Mouse (Mus musculus) large intestine, adult 2 months (tissue): ENCODE results near the gene Sorcs3. TPM values are rescaled to one million over a fixed set of nuclear protein-coding genes. Genes with fewer than 3 reads are reported as not detected.

ENCODE experiments used
- DNase-seq: peaks from one replicate; pipeline ENCODE4 v3.0.0-alpha.2; 2012; ENCODE audit warnings: low read depth, low spot score
- WGBS: fragments of 180-500 bp; shearing (Covaris S2); methylation state at CpG from one replicate; pipeline ENCODE4 v1.1.7; 2018; 5-methylcytosine and 5-hydroxymethylcytosine counted together
- polyA plus RNA-seq: library from polyadenylated mRNA; depleted of rRNA; stranded (reverse); fragments of >200 nt; gene quantifications from 2 replicates; pipeline ENCODE4 v1.2.3, GENCODE M21; 2012

The Sorcs3 gene
- polyA plus RNA-seq, 1 experiment: 0.17 TPM

DNA sequence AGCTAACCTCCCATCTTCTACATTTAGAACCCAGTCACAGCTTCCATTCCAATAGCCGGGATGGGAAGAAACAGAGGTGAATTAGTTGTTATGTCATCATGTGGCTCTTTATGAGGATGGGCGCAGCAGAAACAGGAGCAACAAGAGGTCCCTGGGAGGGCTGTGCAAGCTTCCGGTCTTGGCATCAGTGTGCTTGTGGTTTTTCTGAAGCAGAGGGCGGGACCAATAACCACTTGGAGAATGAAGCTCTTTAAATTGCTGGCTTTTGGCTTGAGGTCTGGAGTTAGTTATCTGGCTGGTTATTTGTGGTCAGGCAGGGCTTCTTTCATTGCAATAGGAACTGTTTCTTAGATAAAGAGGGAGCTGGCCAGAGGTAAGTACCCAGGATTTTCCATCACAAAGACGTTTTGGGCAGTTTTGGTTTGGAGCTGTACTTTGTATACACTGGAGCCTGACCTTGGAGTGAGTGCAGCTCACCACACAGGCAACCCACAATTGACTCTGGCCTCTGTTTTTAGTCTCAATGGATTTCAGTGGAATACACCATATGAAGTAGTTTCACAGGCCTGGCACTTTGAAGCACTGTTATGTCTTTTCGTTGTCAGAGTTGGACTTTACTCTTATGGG, 270.1 kb downstream of the Sorcs3 start:
- 61% methylated on average over 6 of the region's 6 CpGs for WGBS
- no peak for DNase-seq

- no peak for DNase-seq
- 55% methylated on average over 2 of the region's 2 CpGs for WGBS
Measured at GRCm38 (mm10) chr19:48478864-48479263, 273.0 kb downstream of the Sorcs3 start.

DNA sequence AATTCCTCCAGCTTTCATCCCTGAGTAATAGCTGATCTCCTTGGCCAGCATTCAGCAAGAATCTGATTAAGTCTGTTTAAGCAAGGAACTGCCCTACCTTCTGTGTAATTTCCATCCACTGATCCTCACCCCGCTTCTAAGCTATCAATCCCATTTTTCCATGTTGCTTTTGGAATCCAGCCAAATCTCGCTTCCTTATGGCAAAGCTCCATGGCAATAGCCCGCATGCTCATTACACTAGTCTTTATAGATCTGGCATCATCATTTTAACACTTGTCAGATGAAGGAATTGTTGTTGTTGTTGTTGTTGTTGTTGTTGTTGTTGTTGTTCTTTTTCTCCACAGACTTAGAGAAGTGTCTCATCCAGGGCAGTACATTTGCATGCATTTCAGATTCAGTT, 277.1 kb downstream of the Sorcs3 start:
- WGBS: 13% methylated on average over 3 of the region's 3 CpGs

DNA sequence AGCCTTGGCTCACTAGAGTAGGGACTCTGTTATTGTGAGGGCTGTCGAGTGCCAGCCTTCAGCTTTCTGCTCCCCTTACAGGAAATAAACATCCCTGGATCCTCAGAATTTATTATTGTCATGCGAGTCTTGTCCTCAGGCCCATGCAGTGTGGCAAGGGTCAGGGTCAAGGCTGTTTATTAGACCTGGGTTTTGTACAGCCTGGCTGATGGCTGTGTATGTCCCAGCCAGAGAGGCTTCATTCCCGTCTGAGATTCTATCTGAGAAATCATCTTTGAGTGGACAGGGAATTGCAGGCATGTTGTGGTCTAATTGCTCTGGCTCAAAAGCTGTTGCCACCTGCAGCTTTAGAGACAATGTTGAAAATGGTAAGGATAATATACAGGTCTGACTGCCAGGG, 285.3 kb downstream of the Sorcs3 start:
- 45% methylated on average over 3 of the region's 3 CpGs for WGBS
- DNase-seq: no peak

More for the DNA sequence above, 277.1 kb downstream of the Sorcs3 start:
- no peak for DNase-seq

DNA sequence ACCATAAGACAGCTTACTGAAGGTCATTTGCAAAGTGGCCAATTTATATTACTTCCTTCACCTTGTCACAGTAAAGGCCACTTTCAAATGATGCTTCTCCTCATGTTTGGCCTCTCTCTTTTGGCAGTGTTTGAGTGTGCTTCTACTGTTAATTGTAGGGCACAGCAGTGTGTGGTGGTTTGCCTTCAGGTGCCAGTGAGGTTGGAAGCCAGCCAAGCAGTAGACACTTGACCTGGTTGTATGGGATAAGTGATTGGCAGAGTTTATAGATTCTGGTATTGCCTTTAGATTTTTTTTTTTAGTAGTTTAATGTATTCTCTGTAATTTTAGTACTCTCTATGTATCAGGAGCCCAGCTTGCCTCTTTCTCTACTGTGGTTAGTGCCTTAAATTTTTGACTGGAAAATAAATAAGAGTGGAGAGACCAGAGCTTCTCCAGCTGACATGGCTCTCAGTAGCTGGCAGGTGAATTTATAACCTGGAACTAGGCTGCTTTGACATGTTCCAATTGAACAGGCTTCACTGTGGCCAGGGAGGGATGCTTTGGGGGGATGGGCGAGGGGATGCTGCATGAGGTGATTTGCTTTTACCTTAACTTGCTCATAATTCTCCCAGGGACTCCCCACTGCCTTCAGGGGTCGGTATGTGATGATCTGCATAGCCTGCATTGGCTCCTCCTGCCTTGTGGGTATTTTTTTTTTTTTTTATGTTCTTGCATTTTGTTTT, 298.2 kb downstream of the Sorcs3 start:
- WGBS: 30% methylated on average over 2 of the region's 2 CpGs
- no peak for DNase-seq

- 88% methylated on average over 7 of the region's 7 CpGs for WGBS
- no peak for DNase-seq
Measured at GRCm38 (mm10) chr19:48523803-48524202, 318.0 kb downstream of the Sorcs3 start.

DNA sequence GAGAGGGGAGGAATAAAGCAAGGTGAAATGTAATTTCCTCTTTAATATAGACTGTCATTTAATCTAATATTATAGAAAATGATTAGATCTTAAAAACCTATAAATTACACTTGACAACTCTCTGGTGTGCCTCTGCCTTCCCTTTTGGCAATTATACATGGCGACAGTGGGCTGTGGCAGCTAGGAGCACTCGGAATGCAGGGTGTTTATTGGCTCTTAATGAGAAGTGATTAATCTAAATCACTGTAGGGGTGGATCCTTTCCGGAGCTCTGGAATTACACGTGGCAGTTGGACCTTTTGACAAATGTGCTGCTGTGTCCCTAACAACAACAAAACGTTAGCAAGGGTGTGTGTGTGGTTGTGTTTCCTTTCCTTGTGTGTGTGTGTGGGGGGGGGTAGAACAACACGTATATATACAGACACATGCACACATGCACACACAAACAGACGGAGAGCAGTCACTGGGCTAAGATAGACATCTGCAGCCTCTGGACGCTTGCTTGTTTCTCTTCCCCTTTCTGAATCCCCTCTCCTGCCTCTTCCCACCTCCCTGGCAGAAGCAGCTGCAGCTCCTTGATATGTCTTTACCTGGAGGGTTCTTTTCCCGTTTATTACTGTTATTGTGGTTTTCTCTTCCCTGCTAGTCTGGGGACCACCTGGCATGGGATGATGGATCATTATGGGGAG, 318.8 kb downstream of the Sorcs3 start:
- DNase-seq: no peak
- WGBS: 42% methylated on average over 9 of the region's 9 CpGs

DNA sequence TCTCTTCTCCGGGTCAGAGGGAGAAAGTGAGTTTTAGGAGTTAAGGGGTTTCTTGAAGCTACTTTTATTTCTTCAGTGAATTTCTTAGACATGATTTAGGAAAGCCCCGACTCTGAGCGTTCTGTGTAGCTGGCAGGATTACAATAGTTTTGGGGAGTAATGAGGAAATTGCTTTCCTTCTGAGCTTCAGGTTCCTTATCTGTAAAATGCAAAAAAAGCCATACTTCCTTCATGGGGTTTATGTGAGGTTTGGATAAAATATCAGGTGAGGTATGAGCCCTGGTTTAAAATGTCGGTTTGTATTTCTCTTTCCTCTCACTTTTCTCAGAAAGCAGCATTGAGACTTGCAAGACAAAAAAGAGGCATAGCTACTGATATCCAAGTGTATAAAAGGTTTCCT, 327.8 kb downstream of the Sorcs3 start:
- WGBS: 53% methylated on average over 4 of the region's 4 CpGs
- DNase-seq: no peak

GRCm38 (mm10) chr19:48544294-48544693, 338.5 kb downstream of the Sorcs3 start:
- DNase-seq: no peak

- no peak for DNase-seq
- WGBS: 84% methylated on average over 7 of the region's 7 CpGs
Measured at GRCm38 (mm10) chr19:48545421-48546132, 339.8 kb downstream of the Sorcs3 start.

- WGBS: 85% methylated on average over 2 of the region's 2 CpGs
Measured at GRCm38 (mm10) chr19:48546133-48546448, 340.3 kb downstream of the Sorcs3 start.

GRCm38 (mm10) chr19:48548143-48548881, 342.5 kb downstream of the Sorcs3 start:
- no peak for DNase-seq
- WGBS: 60% methylated on average over 9 of the region's 9 CpGs

More at GRCm38 (mm10) chr19:48546133-48546448, 340.3 kb downstream of the Sorcs3 start:
- DNase-seq: no peak

DNA sequence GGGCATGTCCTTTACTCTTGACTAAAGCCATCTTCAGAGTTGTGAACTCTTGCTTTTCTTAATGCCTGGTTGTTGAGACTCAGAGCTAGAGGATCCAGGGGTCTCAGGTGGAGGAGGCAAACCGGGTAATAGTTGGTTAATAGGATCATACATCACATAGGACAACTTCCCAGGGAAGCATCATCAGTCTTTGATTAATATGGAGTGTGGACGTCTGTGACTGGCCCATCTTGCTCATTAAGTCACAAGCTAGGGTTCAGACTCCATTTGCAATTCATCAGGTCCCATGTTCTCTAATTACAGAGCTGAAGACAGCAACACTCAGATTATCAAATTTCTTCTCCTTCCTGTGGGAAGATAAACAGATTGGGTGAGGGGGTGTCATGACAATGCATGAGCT, 353.6 kb downstream of the Sorcs3 start:
- 56% methylated on average over 2 of the region's 2 CpGs for WGBS
- DNase-seq: no peak

GRCm38 (mm10) chr19:48575736-48576135, 369.9 kb downstream of the Sorcs3 start:
- 60% methylated on average over 1 of the region's 1 CpGs for WGBS
- no peak for DNase-seq

DNA sequence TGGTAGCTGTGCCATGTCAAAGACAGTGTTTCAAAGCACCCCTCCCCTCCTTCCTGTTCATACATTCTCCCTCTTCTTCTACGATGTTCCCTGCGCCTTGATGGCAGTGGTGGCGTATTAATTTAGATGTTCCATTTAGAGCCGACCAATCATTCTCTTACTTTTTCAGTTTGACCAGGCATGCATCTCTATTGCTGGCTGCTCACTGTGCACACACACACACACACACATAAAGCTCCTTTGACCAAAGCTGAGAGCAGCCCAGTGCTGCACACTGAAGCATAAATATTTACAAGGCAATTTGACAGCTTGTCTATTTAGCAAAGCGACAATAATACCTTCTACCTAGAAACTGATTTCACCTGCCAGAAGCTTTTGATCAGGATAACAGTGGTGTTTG, 371.3 kb downstream of the Sorcs3 start:
- no peak for DNase-seq
- 70% methylated on average over 5 of the region's 5 CpGs for WGBS

GRCm38 (mm10) chr19:48584938-48585560, 379.2 kb downstream of the Sorcs3 start:
- DNase-seq: no peak
- 69% methylated on average over 8 of the region's 8 CpGs for WGBS

- 36% methylated on average over 1 of the region's 1 CpGs for WGBS
- no peak for DNase-seq
Measured at GRCm38 (mm10) chr19:48616951-48617350, 411.1 kb downstream of the Sorcs3 start.

GRCm38 (mm10) chr19:48630671-48631327, 425.0 kb downstream of the Sorcs3 start:
- DNase-seq: no peak
- 51% methylated on average over 6 of the region's 6 CpGs for WGBS

- DNase-seq: no peak
- WGBS: 66% methylated on average over 4 of the region's 4 CpGs
Measured at GRCm38 (mm10) chr19:48642566-48642965, 436.7 kb downstream of the Sorcs3 start.
